Mouse (Mus musculus) ES-Bruce4 (cell line): Measurements from ENCODE around the gene Bloc1s3. TPM values are rescaled to one million over a fixed set of nuclear protein-coding genes. Genes with fewer than 3 reads are reported as not detected.
A peak's percentile ranks its signal among the peaks of the same experiment; 100 is the strongest.

Experiments used
- H3K27ac ChIP-seq: 2 replicates; pipeline ENCODE4 v1.5.1; 2012; ENCODE audit warnings: low read length, inconsistent platforms; ENCODE audit not compliant: insufficient read depth
- H3K27me3 ChIP-seq: 2 replicates; pipeline ENCODE4 v1.6.1; 2012; ENCODE audit warnings: mild to moderate bottlenecking, low read length, inconsistent platforms; ENCODE audit not compliant: control insufficient read depth, poor library complexity, insufficient read depth, severe bottlenecking
- H3K36me3 ChIP-seq: 2 replicates; pipeline ENCODE4 v1.6.1; 2012; ENCODE audit warnings: inconsistent platforms, mild to moderate bottlenecking, low read length, moderate library complexity; ENCODE audit not compliant: control insufficient read depth, poor library complexity, insufficient read depth, severe bottlenecking
- H3K4me1 ChIP-seq: one replicate; pipeline ENCODE4 v1.8.1; 2011; ENCODE audit warnings: low read length; ENCODE audit not compliant: control insufficient read depth, insufficient read depth
- H3K4me3 ChIP-seq: 2 replicates; pipeline ENCODE4 v1.5.1; 2011; ENCODE audit warnings: low read depth, mild to moderate bottlenecking, low read length
- H3K9ac ChIP-seq: 2 replicates; pipeline ENCODE4 v1.6.1; 2012; ENCODE audit warnings: low read depth, mild to moderate bottlenecking, inconsistent platforms; ENCODE audit not compliant: poor library complexity, severe bottlenecking
- H3K9me3 ChIP-seq: replicated peaks from 2 replicates; pipeline ENCODE4 v1.6.1; 2012; ENCODE audit warnings: mild to moderate bottlenecking, low read length, inconsistent platforms; ENCODE audit not compliant: control insufficient read depth, poor library complexity, insufficient read depth, severe bottlenecking
- CTCF ChIP-seq: IDR thresholded peaks from one replicate; pipeline ENCODE4 v1.8.1; 2011; ENCODE audit warnings: low read depth, low read length
- EP300 ChIP-seq: IDR thresholded peaks from 2 replicates; pipeline ENCODE4 v1.6.1; 2011; ENCODE audit warnings: low read depth, low read length; ENCODE audit not compliant: insufficient read depth
- POLR2A ChIP-seq: IDR thresholded peaks from one replicate; pipeline ENCODE4 v1.8.1; 2011; ENCODE audit warnings: low read length; ENCODE audit not compliant: insufficient read depth
- polyA plus RNA-seq: library from polyadenylated mRNA; stranded (reverse); fragments of >200 nt; gene quantifications from 2 replicates; pipeline ENCODE4 v1.2.4, GENCODE M21; 2011; ENCODE audit warnings: low read depth; ENCODE audit not compliant: missing spikeins, insufficient read depth, insufficient read length

The Bloc1s3 gene
- polyA plus RNA-seq, 1 experiment, result 5.7 TPM

GRCm38 (mm10) chr7:19494751-19495474, 13.3 kb downstream of the Bloc1s3 start:
- H3K9me3 ChIP-seq, result no peaks in the 10 kb centered on the region
- H3K27me3 ChIP-seq, result no peaks in the 10 kb centered on the region; the same call in 1 of the 2 replicates
- H3K4me3 ChIP-seq, result peak overlapping the region; percentile 3
- H3K36me3 ChIP-seq, result no peaks in the 10 kb centered on the region
- TF ChIP-seq POLR2A (no peak), EP300 (no peak), CTCF (no peak)
- no peak overlapping the region for H3K27ac ChIP-seq
- H3K9ac ChIP-seq, result no peak overlapping the region
- H3K4me1 ChIP-seq, result no peaks in the 10 kb centered on the region

GRCm38 (mm10) chr7:19491731-19492130, 16.4 kb downstream of the Bloc1s3 start:
- peak; percentile 21 for TF ChIP-seq CTCF
- TF ChIP-seq POLR2A, result no peak
- no peak overlapping the region for H3K27ac ChIP-seq
- H3K9ac ChIP-seq, result peak overlapping the region; percentile 46
- H3K36me3 ChIP-seq, result no peaks in the 10 kb centered on the region
- H3K4me3 ChIP-seq, result peak overlapping the region; percentile 49
- H3K27me3 ChIP-seq, result no peaks in the 10 kb centered on the region; the same call in 1 of the 2 replicates
- H3K9me3 ChIP-seq, result no peaks in the 10 kb centered on the region
- no peaks in the 10 kb centered on the region for H3K4me1 ChIP-seq

- no peak for TF ChIP-seq CTCF
- TF ChIP-seq EP300, result no peak
- TF ChIP-seq POLR2A, result no peak
- peak overlapping the region; percentile 33; the same call in 1 of the 2 replicates for H3K9ac ChIP-seq
- H3K9me3 ChIP-seq, result no peaks in the 10 kb centered on the region
- H3K27me3 ChIP-seq, result no peaks in the 10 kb centered on the region; the same call in 1 of the 2 replicates
- peak overlapping the region; percentile 15 for H3K4me3 ChIP-seq
- H3K4me1 ChIP-seq, result no peaks in the 10 kb centered on the region
- no peak overlapping the region for H3K27ac ChIP-seq
- H3K36me3 ChIP-seq, result no peaks in the 10 kb centered on the region
These were observed 18.6 kb downstream of the Bloc1s3 start for GRCm38 (mm10) chr7:19489525-19489924.

- TF ChIP-seq EP300 (no peak), CTCF (no peak), POLR2A (no peak)
- no peaks in the 10 kb centered on the region for H3K36me3 ChIP-seq
- no peak overlapping the region for H3K9ac ChIP-seq
- no peaks in the 10 kb centered on the region for H3K9me3 ChIP-seq
- no peak overlapping the region for H3K4me3 ChIP-seq
- H3K27me3 ChIP-seq, result no peaks in the 10 kb centered on the region; the same call in 1 of the 2 replicates
- no peaks in the 10 kb centered on the region for H3K4me1 ChIP-seq
- H3K27ac ChIP-seq, result no peak overlapping the region
These were observed 21.6 kb downstream of the Bloc1s3 start for GRCm38 (mm10) chr7:19486549-19486948.

- no peak for TF ChIP-seq POLR2A
- TF ChIP-seq CTCF, result no peak
- TF ChIP-seq EP300, result no peak
These were observed 22.7 kb downstream of the Bloc1s3 start for GRCm38 (mm10) chr7:19485488-19485887.

GRCm38 (mm10) chr7:19483281-19483680, 24.9 kb downstream of the Bloc1s3 start:
- no peak overlapping the region for H3K27ac ChIP-seq
- TF ChIP-seq CTCF (no peak), EP300 (no peak), POLR2A (no peak)
- H3K4me3 ChIP-seq, result no peak overlapping the region
- no peaks in the 10 kb centered on the region for H3K9me3 ChIP-seq
- H3K27me3 ChIP-seq, result no peaks in the 10 kb centered on the region
- no peaks in the 10 kb centered on the region for H3K4me1 ChIP-seq
- H3K9ac ChIP-seq, result no peak overlapping the region
- H3K36me3 ChIP-seq, result no peaks in the 10 kb centered on the region

More at GRCm38 (mm10) chr7:19485488-19485887, 22.7 kb downstream of the Bloc1s3 start:
- H3K9ac ChIP-seq, result no peak overlapping the region
- H3K27ac ChIP-seq, result no peak overlapping the region
- no peaks in the 10 kb centered on the region for H3K9me3 ChIP-seq
- H3K36me3 ChIP-seq, result no peaks in the 10 kb centered on the region
- no peaks in the 10 kb centered on the region; the same call in 1 of the 2 replicates for H3K27me3 ChIP-seq
- no peaks in the 10 kb centered on the region for H3K4me1 ChIP-seq
- no peak overlapping the region for H3K4me3 ChIP-seq
